Mouse (Mus musculus): ENCODE data around the gene Rpap3. TPM values are rescaled to one million over a fixed set of nuclear protein-coding genes. Genes with fewer than 3 reads are reported as not detected.

The Rpap3 gene
- total RNA-seq, 1 experiment, result 32.2 TPM

- in situ Hi-C loops (cut with MboI; ENCODE audit: low sequenced_read_pairs in 2 of 2, unreplicated experiment in 2 of 2), result no loop called here
- Histone ChIP-seq H3K9ac (ENCODE audit: insufficient read depth, low read depth, low read length, poor library complexity, severe bottlenecking) (peak overlapping the region; percentile 63; the same call in 1 of the 2 replicates), H3K4me1 (ENCODE audit: control insufficient read depth in 2 of 2, insufficient read depth in 2 of 2, low read length in 2 of 2, poor library complexity in 1 of 2) (peaks cover 0 to 7% of the 10 kb centered on the region in 2 experiments; a peak in 3 of 4 replicates), H3K27ac (ENCODE audit: insufficient read depth, low read depth, low read length, poor library complexity, severe bottlenecking) (no peak overlapping the region), H3K4me3 (ENCODE audit: insufficient read depth in 1 of 2, low read depth in 1 of 2, low read length in 2 of 2, poor library complexity in 1 of 2, severe bottlenecking in 1 of 2) (peak overlapping the region; percentile 57 to 64), H3K9me3 (ENCODE audit: control insufficient read depth, insufficient read depth, low read depth, low read length) (no peaks in the 10 kb centered on the region), H3K36me3 (ENCODE audit: control insufficient read depth, insufficient read depth, low read length, poor library complexity, severe bottlenecking) (no peaks in the 10 kb centered on the region)
- DNase-seq (ENCODE audit: low read depth, low spot score), result peak; percentile 81
- peak; percentile 77 for TF ChIP-seq ZC3H11A (IDR thresholded peaks at IDR 0.05; ENCODE audit: borderline replicate concordance, low read depth, low read length)
- no peak for TF ChIP-seq ZNF384 (IDR thresholded peaks at IDR 0.05; ENCODE audit: low read depth, low read length)
These were observed 41.7 kb downstream of the Rpap3 start for GRCm38 (mm10) chr15:97663750-97664406.

- Histone ChIP-seq H3K27ac (ENCODE audit: insufficient read depth, low read depth, low read length, poor library complexity, severe bottlenecking) (no peak overlapping the region; the same call in 1 of the 2 replicates), H3K9ac (ENCODE audit: insufficient read depth, low read depth, low read length, poor library complexity, severe bottlenecking) (no peak overlapping the region), H3K4me1 (ENCODE audit: control insufficient read depth in 2 of 2, insufficient read depth in 2 of 2, low read length in 2 of 2, poor library complexity in 1 of 2) (no peaks in the 10 kb centered on the region), H3K4me3 (ENCODE audit: insufficient read depth in 1 of 2, low read depth in 1 of 2, low read length in 2 of 2, poor library complexity in 1 of 2, severe bottlenecking in 1 of 2) (no peak overlapping the region), H3K9me3 (ENCODE audit: control insufficient read depth, insufficient read depth, low read depth, low read length) (no peaks in the 10 kb centered on the region), H3K36me3 (ENCODE audit: control insufficient read depth, insufficient read depth, low read length, poor library complexity, severe bottlenecking) (no peaks in the 10 kb centered on the region)
- in situ Hi-C loops (cut with MboI; ENCODE audit: low sequenced_read_pairs in 2 of 2, unreplicated experiment in 2 of 2), result no loop called here
- no peak for DNase-seq (ENCODE audit: low read depth, low spot score)
- no peak for TF ChIP-seq MAFK (IDR thresholded peaks at IDR 0.05; ENCODE audit: insufficient read depth, low read depth, low read length)
- TF ChIP-seq ZNF384 (IDR thresholded peaks at IDR 0.05; ENCODE audit: low read depth, low read length), result no peak
- TF ChIP-seq HCFC1 (IDR thresholded peaks at IDR 0.05; ENCODE audit: borderline replicate concordance, insufficient read depth, low read length), result no peak
These were observed 46.9 kb downstream of the Rpap3 start for GRCm38 (mm10) chr15:97658755-97659116.

- Histone ChIP-seq H3K9ac (ENCODE audit: insufficient read depth, low read depth, low read length, poor library complexity, severe bottlenecking) (no peak overlapping the region), H3K27ac (ENCODE audit: insufficient read depth, low read depth, low read length, poor library complexity, severe bottlenecking) (no peak overlapping the region), H3K4me1 (ENCODE audit: control insufficient read depth in 2 of 2, insufficient read depth in 2 of 2, low read length in 2 of 2, poor library complexity in 1 of 2) (no peaks in the 10 kb centered on the region), H3K36me3 (ENCODE audit: control insufficient read depth, insufficient read depth, low read length, poor library complexity, severe bottlenecking) (no peaks in the 10 kb centered on the region), H3K9me3 (ENCODE audit: control insufficient read depth, insufficient read depth, low read depth, low read length) (no peaks in the 10 kb centered on the region), H3K4me3 (ENCODE audit: insufficient read depth in 1 of 2, low read depth in 1 of 2, low read length in 2 of 2, poor library complexity in 1 of 2, severe bottlenecking in 1 of 2) (no peak overlapping the region)
- TF ChIP-seq HCFC1 (IDR thresholded peaks at IDR 0.05; ENCODE audit: borderline replicate concordance, insufficient read depth, low read length) (no peak), ZNF384 (IDR thresholded peaks at IDR 0.05; ENCODE audit: low read depth, low read length) (no peak)
- in situ Hi-C loops (cut with MboI; ENCODE audit: low sequenced_read_pairs in 2 of 2, unreplicated experiment in 2 of 2), result no loop called here
- no peak for DNase-seq (ENCODE audit: low read depth, low spot score)
These were observed 47.5 kb downstream of the Rpap3 start for GRCm38 (mm10) chr15:97657856-97658754.

- H3K4me1 ChIP-seq (ENCODE audit: control insufficient read depth in 2 of 2, insufficient read depth in 2 of 2, low read length in 2 of 2, poor library complexity in 1 of 2), result no peaks in the 10 kb centered on the region
- no peak overlapping the region for H3K9ac ChIP-seq (ENCODE audit: insufficient read depth, low read depth, low read length, poor library complexity, severe bottlenecking)
- H3K27ac ChIP-seq (ENCODE audit: insufficient read depth, low read depth, low read length, poor library complexity, severe bottlenecking), result no peak overlapping the region
- no peak overlapping the region for H3K4me3 ChIP-seq (ENCODE audit: insufficient read depth in 1 of 2, low read depth in 1 of 2, low read length in 2 of 2, poor library complexity in 1 of 2, severe bottlenecking in 1 of 2)
- in situ Hi-C loops (cut with MboI; ENCODE audit: low sequenced_read_pairs in 2 of 2, unreplicated experiment in 2 of 2), result no loop called here
- no peaks in the 10 kb centered on the region for H3K36me3 ChIP-seq (ENCODE audit: control insufficient read depth, insufficient read depth, low read length, poor library complexity, severe bottlenecking)
- DNase-seq (ENCODE audit: low read depth, low spot score), result no peak
- no peaks in the 10 kb centered on the region for H3K9me3 ChIP-seq (ENCODE audit: control insufficient read depth, insufficient read depth, low read depth, low read length)
- TF ChIP-seq MAFK (IDR thresholded peaks at IDR 0.05; ENCODE audit: insufficient read depth, low read depth, low read length), result no peak
These were observed 48.2 kb downstream of the Rpap3 start for GRCm38 (mm10) chr15:97657420-97657819.

- H3K4me3 ChIP-seq (ENCODE audit: insufficient read depth in 1 of 2, low read depth in 1 of 2, low read length in 2 of 2, poor library complexity in 1 of 2, severe bottlenecking in 1 of 2), result no peak overlapping the region
- H3K9ac ChIP-seq (ENCODE audit: insufficient read depth, low read depth, low read length, poor library complexity, severe bottlenecking), result no peak overlapping the region
- H3K36me3 ChIP-seq (ENCODE audit: control insufficient read depth, insufficient read depth, low read length, poor library complexity, severe bottlenecking), result no peaks in the 10 kb centered on the region
- in situ Hi-C loops (cut with MboI; ENCODE audit: low sequenced_read_pairs in 2 of 2, unreplicated experiment in 2 of 2), result no loop called here
- no peak overlapping the region for H3K27ac ChIP-seq (ENCODE audit: insufficient read depth, low read depth, low read length, poor library complexity, severe bottlenecking)
- TF ChIP-seq ZNF384 (IDR thresholded peaks at IDR 0.05; ENCODE audit: low read depth, low read length), result no peak
- TF ChIP-seq MAFK (IDR thresholded peaks at IDR 0.05; ENCODE audit: insufficient read depth, low read depth, low read length), result no peak
- no peak for TF ChIP-seq CHD2 (IDR thresholded peaks at IDR 0.05; ENCODE audit: low read depth, low read length)
- TF ChIP-seq ZC3H11A (IDR thresholded peaks at IDR 0.05; ENCODE audit: borderline replicate concordance, low read depth, low read length), result no peak
- TF ChIP-seq HCFC1 (IDR thresholded peaks at IDR 0.05; ENCODE audit: borderline replicate concordance, insufficient read depth, low read length), result no peak
- no peaks in the 10 kb centered on the region for H3K4me1 ChIP-seq (ENCODE audit: control insufficient read depth in 2 of 2, insufficient read depth in 2 of 2, low read length in 2 of 2, poor library complexity in 1 of 2)
- no peaks in the 10 kb centered on the region for H3K9me3 ChIP-seq (ENCODE audit: control insufficient read depth, insufficient read depth, low read depth, low read length)
- no peak for DNase-seq (ENCODE audit: low read depth, low spot score)
These were observed 55.9 kb downstream of the Rpap3 start for GRCm38 (mm10) chr15:97649726-97650125.

All from ES-E14 (cell line).